In genomic region chr8:108301654-108302053, GRCm38 (mm10) we compare ENCODE assay signal across 23 mouse cellular contexts.
DNase-seq lines count a peak whose midpoint lies in the region; ATAC-seq lines count a peak whose summit lies in the region.
"Had no signal": no experiment of that assay in that cellular context is flagged by ENCODE, and none has a peak within 500 bp of the region (broad histone marks: within the 10 kb centered on the region; RNA-seq: fewer than 3 reads in every experiment).

No protein-coding gene starts in this region.

- H3K4me1 ChIP-seq in midbrain, embryonic 13.5 days (replicated peaks): peaks cover 27% of the 10 kb centered on the region
- peaks cover 22% of the 10 kb centered on the region for H3K4me1 ChIP-seq in midbrain, embryonic 10.5 days
- peaks cover 11% of the 10 kb centered on the region; the same call in 1 of the 2 replicates for H3K4me1 ChIP-seq in forebrain, embryonic 14.5 days (ENCODE audit: control insufficient read depth, insufficient read depth, low read length)
- H3K4me1 ChIP-seq in hindbrain, embryonic 15.5 days (replicated peaks): peaks cover 18% of the 10 kb centered on the region
- H3K4me1 ChIP-seq: heart, embryonic 13.5 days had no signal

- H3K4me3 ChIP-seq in midbrain, embryonic 13.5 days (replicated peaks): no peak overlapping the region
- H3K4me3 ChIP-seq in midbrain, embryonic 10.5 days: no peak overlapping the region
- no peak overlapping the region for H3K4me3 ChIP-seq in forebrain, embryonic 14.5 days (ENCODE audit: low read depth, low read length)
- H3K4me3 ChIP-seq in hindbrain, embryonic 15.5 days: no peak overlapping the region
- H3K4me3 ChIP-seq: heart, embryonic 13.5 days; layer of hippocampus, adult 2 months; myocyte had no signal

- H3K36me3 ChIP-seq in midbrain, embryonic 13.5 days: no peaks in the 10 kb centered on the region
- no peaks in the 10 kb centered on the region for H3K36me3 ChIP-seq in midbrain, embryonic 10.5 days
- H3K36me3 ChIP-seq in forebrain, embryonic 14.5 days (ENCODE audit: control insufficient read depth, insufficient read depth, low read length): no peaks in the 10 kb centered on the region
- H3K36me3 ChIP-seq in hindbrain, embryonic 15.5 days: no peaks in the 10 kb centered on the region
- H3K36me3 ChIP-seq: heart, embryonic 13.5 days had no signal

- peak; percentile 62; the same call in 1 of the 2 replicates for ATAC-seq in midbrain, embryonic 13.5 days
- peak; percentile 40 for ATAC-seq in forebrain, embryonic 14.5 days
- no peak for ATAC-seq in hindbrain, embryonic 15.5 days (ENCODE audit: low FRiP score, low read depth)
- ATAC-seq: CD4-positive, CD25-positive, alpha-beta regulatory T cell, adult 4 months; intestine, embryonic 16.5 days had no signal

- peak; percentile 64 for DNase-seq in heart, adult 11 months
- no peak for DNase-seq in heart, postnatal 10 days
- DNase-seq in midbrain, embryonic 10.5 days (ENCODE audit: low spot score): no peak
- peak; percentile 14 for DNase-seq in forebrain, embryonic 14.5 days (ENCODE audit: low spot score)
- DNase-seq in left cerebral cortex, adult 9 months (ENCODE audit: low spot score in 2 of 2): no peak
- DNase-seq in testis, postnatal 14 days (ENCODE audit: low spot score): no peak
- DNase-seq: adrenal gland, postnatal 14 days; cerebellum, adult 9-10 months; gastrocnemius, postnatal 10 days; heart, adult 18-20 months; heart, postnatal 36 days; kidney, adult 9 months; kidney, postnatal 14 days; lung, postnatal 4 days; right cerebral cortex, postnatal 14 days; thymus, postnatal 14 days had no signal

- H3K27ac ChIP-seq in midbrain, embryonic 13.5 days: peak overlapping the region; percentile 65
- no peak overlapping the region for H3K27ac ChIP-seq in midbrain, embryonic 10.5 days (replicated peaks)
- peak overlapping the region; percentile 57; the same call in 1 of the 2 replicates for H3K27ac ChIP-seq in forebrain, embryonic 14.5 days (ENCODE audit: low read depth, low read length)
- 0 out of 2 replicates have a peak overlapping the region, but pooled peaks have one; percentile 15 for H3K27ac ChIP-seq in hindbrain, embryonic 15.5 days (replicated peaks)
- H3K27ac ChIP-seq: heart, embryonic 13.5 days; layer of hippocampus, adult 2 months had no signal

- peaks cover 11% of the 10 kb centered on the region; the same call in 1 of the 2 replicates for H3K27me3 ChIP-seq in midbrain, embryonic 13.5 days
- H3K27me3 ChIP-seq in midbrain, embryonic 10.5 days (ENCODE audit: low read depth, poor library complexity, severe bottlenecking): no peaks in the 10 kb centered on the region
- peaks cover 8% of the 10 kb centered on the region; the same call in 1 of the 2 replicates for H3K27me3 ChIP-seq in forebrain, embryonic 14.5 days (replicated peaks; ENCODE audit: control insufficient read depth, insufficient read depth, low read length)
- no peaks in the 10 kb centered on the region for H3K27me3 ChIP-seq in hindbrain, embryonic 15.5 days
- H3K27me3 ChIP-seq: heart, embryonic 13.5 days had no signal

- no peak overlapping the region for H3K4me2 ChIP-seq in midbrain, embryonic 13.5 days (replicated peaks)
- H3K4me2 ChIP-seq in forebrain, embryonic 14.5 days (ENCODE audit: low read length): no peak overlapping the region
- H3K4me2 ChIP-seq in hindbrain, embryonic 15.5 days: no peak overlapping the region
- H3K4me2 ChIP-seq: heart, embryonic 13.5 days had no signal

- no peaks in the 10 kb centered on the region for H3K9me3 ChIP-seq in midbrain, embryonic 13.5 days
- no peaks in the 10 kb centered on the region for H3K9me3 ChIP-seq in midbrain, embryonic 10.5 days (replicated peaks)
- no peaks in the 10 kb centered on the region for H3K9me3 ChIP-seq in forebrain, embryonic 14.5 days (replicated peaks; ENCODE audit: control insufficient read depth, low read length)
- no peaks in the 10 kb centered on the region for H3K9me3 ChIP-seq in hindbrain, embryonic 15.5 days
- H3K9me3 ChIP-seq: heart, embryonic 13.5 days had no signal

- 73% methylated on average over 12 of the region's 12 CpGs for WGBS in midbrain, embryonic 13.5 days
- 89% methylated on average over 12 of the region's 12 CpGs for WGBS in midbrain, embryonic 10.5 days
- 67% methylated on average over 12 of the region's 12 CpGs for WGBS in forebrain, embryonic 14.5 days
- 68% methylated on average over 12 of the region's 12 CpGs for whole genome bisulfite sequencing in hindbrain, embryonic 15.5 days

- intact Hi-C loops in heart, postnatal 10 days (cut with DNase I): no loop called here

- no peak overlapping the region for H3K9ac ChIP-seq in midbrain, embryonic 13.5 days (replicated peaks)
- no peak overlapping the region for H3K9ac ChIP-seq in forebrain, embryonic 14.5 days (ENCODE audit: low read length)
- H3K9ac ChIP-seq in hindbrain, embryonic 15.5 days: no peak overlapping the region
- H3K9ac ChIP-seq: heart, embryonic 13.5 days had no signal

Comparison
In these comparisons a context has a peak if more than half of its experiments do, and no peak if none do; other contexts are left out.
1. DNase-seq: peak in heart, adult 11 months (single experiment) and forebrain, embryonic 14.5 days (single experiment); none in heart, postnatal 10 days (0 of 2), midbrain, embryonic 10.5 days (single experiment), left cerebral cortex, adult 9 months (0 of 2) and testis, postnatal 14 days (single experiment).